Mouse (Mus musculus) embryonic facial prominence, embryonic 10.5 days (tissue): Measurements from ENCODE around the gene Evx1. TPM values are rescaled to one million over a fixed set of nuclear protein-coding genes. Genes with fewer than 3 reads are reported as not detected.
"Not testable (repeated sequence)": the region's sequence is repeated elsewhere in the genome, so short reads cannot be mapped to it uniquely, and the experiment has no call there.

Experiments
- DNase-seq: peaks from one replicate; pipeline ENCODE4 v3.0.0-alpha.2; 2017; ENCODE audit warnings: low spot score
- H3K27ac ChIP-seq: fragments of 300-500 bp; sonication (generic); replicated peaks from 2 replicates; pipeline ENCODE4 v1.5.1; 2016; ENCODE audit warnings: mild to moderate bottlenecking
- H3K27me3 ChIP-seq: fragments of 300-500 bp; sonication (generic); replicated peaks from 2 replicates; pipeline ENCODE4 v1.6.1; 2016; ENCODE audit warnings: low read depth, mild to moderate bottlenecking; ENCODE audit not compliant: poor library complexity, severe bottlenecking
- H3K36me3 ChIP-seq: fragments of 300-500 bp; sonication (generic); replicated peaks from 2 replicates; pipeline ENCODE4 v1.6.1; 2016; ENCODE audit warnings: mild to moderate bottlenecking, moderate library complexity
- H3K4me1 ChIP-seq: fragments of 300-500 bp; sonication (generic); 2 replicates; pipeline ENCODE4 v1.6.1; 2016
- H3K4me3 ChIP-seq: fragments of 300-500 bp; sonication (generic); 2 replicates; pipeline ENCODE4 v1.5.1; 2016; ENCODE audit warnings: mild to moderate bottlenecking, moderate library complexity
- H3K9me3 ChIP-seq: fragments of 300-500 bp; sonication (generic); 2 replicates; pipeline ENCODE4 v1.6.1; 2016; ENCODE audit warnings: mild to moderate bottlenecking
- WGBS: fragments of 180-500 bp; shearing (Covaris S2); methylation state at CpG from one replicate; pipeline ENCODE4 v1.1.7; 2016; 5-methylcytosine and 5-hydroxymethylcytosine counted together
- polyA plus RNA-seq: library from polyadenylated mRNA; unstranded; fragments of >200 nt; fragmentation: Nextera tagmentation; extraction: Ambion mirVana; gene quantifications from 2 replicates; pipeline ENCODE4 v1.2.1, GENCODE M21; 2016

Evx1 gene
- polyA plus RNA-seq, 1 experiment from 2014 or later, result 0.19 TPM

DNA sequence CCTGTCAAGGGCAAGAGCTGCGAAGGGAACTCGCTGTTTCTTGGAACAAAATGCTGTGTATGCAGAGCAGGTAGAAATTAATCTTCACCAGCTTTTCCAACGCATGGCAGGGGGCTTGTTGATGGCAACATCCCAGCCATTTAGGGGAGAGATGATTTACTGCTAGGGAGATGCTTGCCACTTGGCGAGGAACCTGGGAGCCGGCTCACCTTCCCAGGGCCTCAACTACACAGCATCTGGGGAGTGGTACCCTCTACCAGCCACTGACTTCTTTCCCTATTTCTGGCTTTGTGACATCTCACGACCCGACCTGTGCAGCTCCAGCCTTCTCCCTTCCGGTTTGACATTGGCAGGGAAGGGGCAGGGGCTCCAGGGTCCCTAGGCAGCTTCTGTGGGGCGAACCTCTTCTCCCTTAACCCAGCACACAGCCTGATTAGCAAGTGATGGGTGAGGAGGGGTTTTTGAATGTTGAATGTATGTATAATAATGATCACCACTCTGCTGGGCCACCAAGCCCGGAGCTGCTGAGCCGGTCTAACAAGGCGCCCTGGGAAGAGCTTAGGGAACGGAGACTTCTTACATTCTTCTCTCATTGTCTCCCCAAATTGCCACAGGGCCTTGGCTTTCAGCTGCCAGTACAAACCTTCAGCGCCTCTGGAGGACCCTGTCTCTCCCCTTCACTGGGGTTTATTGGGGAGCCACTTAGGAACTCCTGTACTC, 4.3 kb downstream of the Evx1 start:
- H3K4me1 ChIP-seq, result peaks cover 20% of the 10 kb centered on the region

DNA sequence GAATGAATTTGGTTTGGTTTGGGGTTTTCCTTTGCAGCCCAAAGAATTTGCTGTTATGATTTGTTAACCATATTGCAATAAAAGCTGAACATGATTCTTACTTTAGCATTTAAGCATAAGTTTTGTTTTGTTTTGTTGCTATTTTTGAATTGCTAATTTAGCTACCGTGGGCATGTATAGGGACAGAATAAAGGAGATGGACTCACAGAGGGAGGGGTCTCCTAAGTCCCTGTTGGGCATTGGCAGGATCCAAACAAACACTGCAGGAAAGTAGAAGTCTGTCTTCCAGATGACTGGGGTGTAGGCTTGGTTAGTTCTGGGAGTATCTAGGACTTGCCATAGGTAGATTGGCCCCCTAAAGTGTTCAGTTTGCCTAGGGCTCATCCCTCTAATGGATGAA, 5.0 kb downstream of the Evx1 start:
- Histone ChIP-seq H3K27ac (no peak overlapping the region), H3K4me3 (no peak overlapping the region), H3K36me3 (no peaks in the 10 kb centered on the region), H3K9me3 (no peaks in the 10 kb centered on the region), H3K27me3 (peaks cover 100% of the 10 kb centered on the region), H3K4me1 (peaks cover 20% of the 10 kb centered on the region)
- 5% methylated on average over 1 of the region's 1 CpGs for WGBS
- no peak for DNase-seq

More for the DNA sequence above, 4.3 kb downstream of the Evx1 start:
- whole genome bisulfite sequencing, result 3% methylated on average over 14 of the region's 14 CpGs
- H3K4me3 ChIP-seq, result no peak overlapping the region
- H3K27me3 ChIP-seq, result peaks cover 100% of the 10 kb centered on the region
- no peaks in the 10 kb centered on the region for H3K9me3 ChIP-seq
- H3K36me3 ChIP-seq, result no peaks in the 10 kb centered on the region
- no peak overlapping the region for H3K27ac ChIP-seq
- DNase-seq, result peak; percentile 56

DNA sequence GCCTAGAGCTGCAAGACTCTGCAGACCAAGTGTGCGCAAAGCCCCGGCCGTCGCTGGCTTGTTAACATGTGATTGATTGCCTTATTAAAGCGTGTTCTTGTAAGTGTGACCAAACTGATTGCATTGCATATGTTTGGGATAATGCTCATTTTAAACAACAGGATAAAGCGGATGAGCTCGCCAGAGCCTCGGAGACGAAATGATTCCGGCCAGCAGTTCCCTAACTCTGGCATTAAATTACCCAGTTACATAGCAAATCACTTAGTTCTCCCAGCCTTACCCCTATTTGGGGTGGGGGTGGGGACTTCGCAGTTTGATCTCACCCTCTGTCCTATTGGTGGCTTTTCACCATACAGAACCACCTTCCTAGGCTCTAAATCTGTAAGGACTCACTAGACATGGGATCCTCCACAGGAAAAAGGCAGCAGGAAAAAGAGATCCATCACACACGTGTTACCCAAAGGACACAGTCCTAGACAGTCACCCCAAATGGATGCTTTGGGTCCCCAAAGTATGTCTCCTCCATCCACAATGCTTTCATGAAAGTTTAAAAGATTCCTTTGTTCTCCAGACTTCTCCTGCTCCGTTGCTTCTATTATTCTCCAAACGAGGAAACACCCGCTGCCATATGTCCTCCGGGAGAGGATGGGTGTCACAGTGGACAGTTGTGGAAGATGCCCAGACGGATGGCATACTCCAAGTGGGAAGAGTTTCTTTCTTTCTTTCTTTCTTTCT, 6.8 kb downstream of the Evx1 start:
- Histone ChIP-seq H3K27me3 (peaks cover 99% of the 10 kb centered on the region), H3K4me1 (peaks cover 8% of the 10 kb centered on the region), H3K4me3 (no peak overlapping the region), H3K27ac (no peak overlapping the region), H3K9me3 (no peaks in the 10 kb centered on the region), H3K36me3 (no peaks in the 10 kb centered on the region)
- WGBS, result 2% methylated on average over 17 of the region's 17 CpGs
- peak; percentile 38 for DNase-seq

DNA sequence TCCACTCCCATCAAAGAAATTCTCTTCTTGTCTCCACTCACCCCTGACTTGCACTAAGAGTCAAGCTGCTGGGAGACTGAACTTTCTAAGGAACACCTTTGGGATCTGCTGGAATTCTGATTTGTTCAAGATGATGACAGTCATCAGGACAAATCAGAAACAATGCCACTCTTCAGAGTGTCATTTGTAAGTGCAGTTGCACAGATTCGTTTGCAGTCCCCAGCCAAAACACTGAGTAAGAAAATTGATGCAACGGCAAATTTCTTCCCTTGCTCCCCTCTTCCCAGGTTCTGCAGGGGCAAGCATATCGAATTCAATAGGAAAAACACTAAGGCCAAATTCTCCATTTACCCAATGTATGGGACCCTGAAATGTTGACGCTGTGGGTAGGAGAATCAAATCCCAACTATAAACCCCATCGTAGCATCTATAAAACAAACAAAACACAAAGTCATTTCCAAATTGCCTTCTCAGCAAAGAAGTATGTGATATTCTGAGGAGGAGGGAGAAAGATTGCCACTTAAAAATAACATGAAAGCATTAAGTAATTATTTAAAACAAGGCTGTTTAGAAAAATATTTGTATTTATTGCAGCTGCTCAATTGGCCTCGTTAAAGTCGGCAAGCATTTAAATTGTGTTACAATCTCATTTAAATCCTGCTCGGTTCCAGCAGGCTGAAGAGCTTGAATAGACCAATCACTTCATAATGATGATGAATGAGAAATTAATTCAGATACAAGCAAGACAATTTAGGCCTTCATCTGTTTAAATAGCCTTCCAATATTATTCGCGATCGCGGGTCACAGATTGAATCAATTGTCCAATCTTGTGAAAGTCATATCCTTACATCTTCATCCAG, 7.9 kb downstream of the Evx1 start:
- H3K4me3 ChIP-seq, result no peak overlapping the region
- no peak overlapping the region for H3K27ac ChIP-seq

GRCm38 (mm10) chr6:52321826-52322315, 8.6 kb downstream of the Evx1 start:
- peaks cover 99% of the 10 kb centered on the region for H3K27me3 ChIP-seq
- no peak overlapping the region for H3K27ac ChIP-seq
- no peaks in the 10 kb centered on the region for H3K36me3 ChIP-seq
- no peaks in the 10 kb centered on the region for H3K9me3 ChIP-seq
- 1% methylated on average over 21 of the region's 21 CpGs for WGBS
- no peak overlapping the region for H3K4me3 ChIP-seq
- peaks cover 1% of the 10 kb centered on the region for H3K4me1 ChIP-seq
- DNase-seq, result peak; percentile 55

More for the DNA sequence above, 7.9 kb downstream of the Evx1 start:
- 5% methylated on average over 12 of the region's 12 CpGs for WGBS
- peaks cover 8% of the 10 kb centered on the region for H3K4me1 ChIP-seq
- H3K9me3 ChIP-seq, result no peaks in the 10 kb centered on the region
- peaks cover 99% of the 10 kb centered on the region for H3K27me3 ChIP-seq
- H3K36me3 ChIP-seq, result no peaks in the 10 kb centered on the region
- DNase-seq, result peak; percentile 30

GRCm38 (mm10) chr6:52322721-52323215, 9.5 kb downstream of the Evx1 start:
- Histone ChIP-seq H3K9me3 (no peaks in the 10 kb centered on the region), H3K27ac (no peak overlapping the region), H3K4me3 (no peak overlapping the region), H3K36me3 (no peaks in the 10 kb centered on the region), H3K4me1 (no peaks in the 10 kb centered on the region), H3K27me3 (peaks cover 98% of the 10 kb centered on the region)
- under 1% methylated on average over 16 of the region's 16 CpGs for WGBS
- DNase-seq, result peak; percentile 44

- no peaks in the 10 kb centered on the region for H3K4me1 ChIP-seq
- H3K36me3 ChIP-seq, result no peaks in the 10 kb centered on the region
- no peak overlapping the region for H3K4me3 ChIP-seq
- no peak overlapping the region for H3K27ac ChIP-seq
- H3K9me3 ChIP-seq, result no peaks in the 10 kb centered on the region
- peaks cover 98% of the 10 kb centered on the region for H3K27me3 ChIP-seq
- WGBS, result 1% methylated on average over 10 of the region's 10 CpGs
- DNase-seq, result peak; percentile 41
Observed at GRCm38 (mm10) chr6:52323292-52323691, 10.0 kb downstream of the Evx1 start.

- H3K36me3 ChIP-seq, result no peaks in the 10 kb centered on the region
- no peaks in the 10 kb centered on the region for H3K9me3 ChIP-seq
- WGBS, result 36% methylated on average over 3 of the region's 3 CpGs
- peaks cover 93% of the 10 kb centered on the region for H3K27me3 ChIP-seq
- no peaks in the 10 kb centered on the region for H3K4me1 ChIP-seq
- H3K4me3 ChIP-seq, result no peak overlapping the region
- DNase-seq, result no peak
- no peak overlapping the region for H3K27ac ChIP-seq
Observed at GRCm38 (mm10) chr6:52324061-52324460, 10.8 kb downstream of the Evx1 start.

DNA sequence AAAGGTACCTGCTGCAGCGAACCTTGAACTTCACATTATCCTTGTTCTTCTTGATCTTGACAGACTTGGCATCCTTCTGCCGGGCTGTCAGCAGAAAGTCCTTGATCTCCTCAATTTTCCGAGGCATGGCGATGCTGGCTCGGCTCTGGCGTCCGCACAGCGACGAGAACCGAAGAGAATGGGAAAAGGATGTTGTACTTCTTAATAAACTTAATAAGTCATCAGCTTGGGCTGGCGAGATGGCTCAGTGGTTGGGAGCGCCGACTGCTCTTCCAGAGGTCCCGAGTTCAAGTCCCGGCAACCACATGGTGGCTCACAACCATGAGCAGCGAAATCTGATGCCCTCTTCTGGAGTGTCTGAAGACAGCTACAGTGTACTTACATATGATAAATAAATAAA, 33.5 kb downstream of the Evx1 start:
- not testable (repeated sequence) for H3K36me3 ChIP-seq, DNase-seq, H3K4me1 ChIP-seq, H3K4me3 ChIP-seq, H3K9me3 ChIP-seq, H3K27ac ChIP-seq, H3K27me3 ChIP-seq
- WGBS, result 90% methylated on average over 16 of the region's 16 CpGs

- WGBS, result 92% methylated on average over 2 of the region's 2 CpGs
- H3K27ac ChIP-seq, result no peak overlapping the region
- no peaks in the 10 kb centered on the region for H3K27me3 ChIP-seq
Observed at GRCm38 (mm10) chr6:52366021-52366420, 52.7 kb downstream of the Evx1 start.

GRCm38 (mm10) chr6:52366533-52366932, 53.2 kb downstream of the Evx1 start:
- no peak for DNase-seq
- 0 out of 2 replicates have a peak, but pooled peaks cover 6% of the 10 kb centered on the region for H3K4me1 ChIP-seq
- no peak overlapping the region for H3K4me3 ChIP-seq
- 79% methylated on average over 11 of the region's 11 CpGs for WGBS
- H3K27me3 ChIP-seq, result no peaks in the 10 kb centered on the region
- no peak overlapping the region for H3K27ac ChIP-seq
- H3K36me3 ChIP-seq, result no peaks in the 10 kb centered on the region
- no peaks in the 10 kb centered on the region for H3K9me3 ChIP-seq

More at GRCm38 (mm10) chr6:52366021-52366420, 52.7 kb downstream of the Evx1 start:
- Histone ChIP-seq H3K9me3 (no peaks in the 10 kb centered on the region), H3K4me1 (0 out of 2 replicates have a peak, but pooled peaks cover 6% of the 10 kb centered on the region), H3K36me3 (no peaks in the 10 kb centered on the region), H3K4me3 (no peak overlapping the region)
- no peak for DNase-seq

DNA sequence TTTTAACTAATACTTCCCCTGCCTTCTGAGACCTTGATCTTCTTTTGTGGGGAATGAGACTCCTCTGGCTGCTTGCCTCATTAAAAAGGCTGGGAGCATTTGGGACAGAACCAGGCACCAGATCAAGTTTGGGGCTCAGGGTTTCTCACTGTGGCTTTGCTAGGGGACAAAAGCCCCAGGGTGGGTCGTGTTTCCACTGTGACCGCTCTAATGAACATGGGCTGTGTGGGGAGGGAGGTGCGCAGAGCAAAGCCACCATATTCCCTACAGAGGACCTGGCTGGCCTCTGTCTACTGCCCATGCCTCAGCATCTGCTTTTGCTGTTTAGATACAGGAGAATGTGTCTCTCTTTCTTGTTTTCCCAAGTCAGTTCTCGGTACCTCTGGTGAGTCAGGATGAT, 53.8 kb downstream of the Evx1 start:
- no peaks in the 10 kb centered on the region for H3K27me3 ChIP-seq
- no peak overlapping the region for H3K27ac ChIP-seq
- no peak for DNase-seq
- H3K36me3 ChIP-seq, result no peaks in the 10 kb centered on the region
- H3K4me3 ChIP-seq, result no peak overlapping the region
- H3K4me1 ChIP-seq, result 0 out of 2 replicates have a peak, but pooled peaks cover 6% of the 10 kb centered on the region
- H3K9me3 ChIP-seq, result no peaks in the 10 kb centered on the region
- WGBS, result 73% methylated on average over 4 of the region's 4 CpGs
